Mouse (Mus musculus) CH12.LX (cell line): ENCODE measurements around the gene Fkbp15. TPM values are rescaled to one million over a fixed set of nuclear protein-coding genes. Genes with fewer than 3 reads are reported as not detected.

ENCODE experiments used
- DNase-seq: peaks from one replicate; pipeline ENCODE4 v3.0.0-alpha.2; 2013; ENCODE audit errors: extremely low read depth
- H3K27ac ChIP-seq: 2 replicates; pipeline ENCODE4 v1.5.1; 2012; ENCODE audit warnings: low read depth, mild to moderate bottlenecking, control low read depth, moderate library complexity; ENCODE audit not compliant: insufficient read depth
- H3K27me3 ChIP-seq: replicated peaks from 2 replicates; pipeline ENCODE3; 2012; ENCODE audit warnings: inconsistent platforms
- H3K36me3 ChIP-seq, 2 experiments: replicated peaks in 1 of 2; 2 replicates each; pipeline versions ENCODE3 to v1.6.1; 2012; ENCODE audit warnings: inconsistent platforms in 1 of 2, low read length in 1 of 2, mild to moderate bottlenecking in 1 of 2, mixed read lengths in 1 of 2, moderate library complexity in 1 of 2; ENCODE audit not compliant: control insufficient read depth in 1 of 2, insufficient read depth in 1 of 2
- H3K4me1 ChIP-seq, 2 experiments: 2 replicates each; pipeline ENCODE4 v1.6.1; 2012; ENCODE audit warnings: inconsistent platforms in 1 of 2, moderate library complexity in 1 of 2; ENCODE audit not compliant: insufficient read depth in 2 of 2, control insufficient read depth in 1 of 2
- H3K4me2 ChIP-seq: 2 replicates; pipeline ENCODE4 v1.6.1; 2012; ENCODE audit warnings: low read depth, mild to moderate bottlenecking, control low read depth; ENCODE audit not compliant: poor library complexity, insufficient read depth, severe bottlenecking
- H3K4me3 ChIP-seq, 3 experiments: fragments of 150-350 bp in 1 of 3; sonication (generic) in 1 of 3; replicated peaks in 1 of 3; 2 replicates each; pipeline versions ENCODE3 to v1.5.1; 2011 to 2012; ENCODE audit warnings: low read depth in 2 of 3, low read length in 2 of 3, mild to moderate bottlenecking in 2 of 3, moderate library complexity in 2 of 3, control low read depth in 1 of 3, improper control_type of control experiment in 1 of 3, inconsistent platforms in 1 of 3, mixed read lengths in 1 of 3; ENCODE audit not compliant: poor library complexity in 1 of 3
- H3K79me2 ChIP-seq: replicated peaks from 2 replicates; pipeline ENCODE4 v1.6.1; 2012; ENCODE audit warnings: mild to moderate bottlenecking, moderate library complexity; ENCODE audit not compliant: control insufficient read depth, poor library complexity, insufficient read depth, severe bottlenecking; ENCODE audit errors: extremely low read depth
- H3K9ac ChIP-seq: 2 replicates; pipeline ENCODE4 v1.6.1; 2012; ENCODE audit warnings: low read depth, mild to moderate bottlenecking, control low read depth, moderate library complexity; ENCODE audit not compliant: insufficient read depth
- H3K9me3 ChIP-seq: replicated peaks from 2 replicates; pipeline ENCODE3; 2012; ENCODE audit warnings: low read length, inconsistent platforms, mixed read lengths
- BHLHE40 ChIP-seq: IDR thresholded peaks from 2 replicates; pipeline ENCODE4 v1.6.1; 2011; ENCODE audit warnings: mild to moderate bottlenecking, low read depth, low read length, improper control_type of control experiment
- CTCF ChIP-seq, 2 experiments: IDR thresholded peaks in 1 of 2; conservative IDR thresholded peaks in 1 of 2; 2 replicates each; pipeline ENCODE4 v1.5.1; 2011 to 2012; ENCODE audit warnings: low read depth in 2 of 2, low read length in 2 of 2, improper control_type of control experiment in 1 of 2, inconsistent platforms in 1 of 2, mild to moderate bottlenecking in 1 of 2, moderate library complexity in 1 of 2
- HCFC1 ChIP-seq: IDR thresholded peaks from 2 replicates; pipeline ENCODE4 v1.6.1; 2012; ENCODE audit warnings: low read depth, mild to moderate bottlenecking, inconsistent platforms, low read length, improper control_type of control experiment
- JUN ChIP-seq: IDR thresholded peaks from 2 replicates; pipeline ENCODE4 v1.6.1; 2011; ENCODE audit warnings: low read depth, mild to moderate bottlenecking, low read length, improper control_type of control experiment, moderate library complexity; ENCODE audit not compliant: insufficient read depth
- MAX ChIP-seq: IDR thresholded peaks from 2 replicates; pipeline ENCODE4 v1.6.1; 2011; ENCODE audit warnings: low read length, improper control_type of control experiment
- MAZ ChIP-seq: IDR thresholded peaks from 2 replicates; pipeline ENCODE4 v1.6.1; 2012; ENCODE audit warnings: low read depth, mild to moderate bottlenecking, inconsistent platforms, low read length, improper control_type of control experiment, moderate library complexity
- MEF2A ChIP-seq: IDR thresholded peaks from 2 replicates; pipeline ENCODE4 v1.6.1; 2014; ENCODE audit warnings: low read depth, mild to moderate bottlenecking, inconsistent platforms, low read length, improper control_type of control experiment, borderline replicate concordance
- NELFE ChIP-seq: IDR thresholded peaks from 2 replicates; pipeline ENCODE4 v1.6.1; 2011; ENCODE audit warnings: low read depth, low read length, improper control_type of control experiment
- SIN3A ChIP-seq: IDR thresholded peaks from 2 replicates; pipeline ENCODE4 v1.6.1; 2012; ENCODE audit warnings: low read length, improper control_type of control experiment, inconsistent platforms
- SMC3 ChIP-seq: IDR thresholded peaks from 2 replicates; pipeline ENCODE4 v1.6.1; 2011; ENCODE audit warnings: low read depth, low read length, improper control_type of control experiment
- TCF12 ChIP-seq: IDR thresholded peaks from 2 replicates; pipeline ENCODE4 v1.6.1; 2014; ENCODE audit warnings: low read depth, mild to moderate bottlenecking, inconsistent platforms, low read length, improper control_type of control experiment
- UBTF ChIP-seq: IDR thresholded peaks from 2 replicates; pipeline ENCODE4 v1.6.1; 2012; ENCODE audit warnings: low read depth, mild to moderate bottlenecking, inconsistent platforms, low read length, improper control_type of control experiment, moderate library complexity
- USF1 ChIP-seq: IDR thresholded peaks from 2 replicates; pipeline ENCODE4 v1.6.1; 2014; ENCODE audit warnings: low read depth, mild to moderate bottlenecking, inconsistent platforms, low read length, improper control_type of control experiment
- USF2 ChIP-seq: conservative IDR thresholded peaks from 2 replicates; pipeline ENCODE4 v1.6.1; 2011; ENCODE audit warnings: low read depth, low read length, improper control_type of control experiment
- ZKSCAN1 ChIP-seq: IDR thresholded peaks from 2 replicates; pipeline ENCODE4 v1.6.1; 2012; ENCODE audit warnings: low read depth, inconsistent platforms, low read length, improper control_type of control experiment, borderline replicate concordance
- dilution Hi-C: fragments of 300-500 bp; cut with MboI; formaldehyde crosslinking; loops from 2 replicates; pipeline ENCODE4 v1.14.3; 2020; ENCODE audit warnings: low sequenced_read_pairs; ENCODE audit not compliant: extremely low pct_unique_long_range_greater_than_20kb, extremely low pct_ligation_motif_present
- in situ Hi-C: fragments of 300-500 bp; cut with MboI; formaldehyde crosslinking; loops from 3 replicates; pipeline ENCODE4 v1.14.3; 2019; ENCODE audit warnings: low sequenced_read_pairs, low pct_ligation_motif_present, low pct_unique_long_range_greater_than_20kb, mixed read lengths
- polyA plus RNA-seq: library from polyadenylated mRNA; unstranded; fragments of >175 nt; gene quantifications from 2 replicates; pipeline ENCODE4 v1.2.1, GENCODE M21; 2012; ENCODE audit warnings: low read depth; ENCODE audit not compliant: insufficient read length
- total RNA-seq, 2 experiments: library from RNA; depleted of rRNA; stranded (reverse); fragments of 300-350 nt in 1 of 2; fragments of >200 nt in 1 of 2; gene quantifications; 2 replicates each; pipeline ENCODE4 v1.2.3; 2012 to 2014

The Fkbp15 gene
- total and polyA plus RNA-seq, 3 experiments = 24.0 to 35.1 (median 30.4) TPM

GRCm38 (mm10) chr4:62407730-62408582 lies 47.6 kb upstream of the Fkbp15 start (continued):
- TF ChIP-seq SIN3A = peak; percentile 74; the same call in 1 of the 2 replicates
- no peak for TF ChIP-seq MAZ
- peak; percentile 21; the same call in 1 of the 2 replicates for TF ChIP-seq HCFC1
- TF ChIP-seq BHLHE40 = 0 out of 2 replicates have a peak, but pooled peaks have one; percentile 9
- TF ChIP-seq ZKSCAN1 = no peak
- TF ChIP-seq USF1 = no peak
- no peak for TF ChIP-seq UBTF
- no peak for TF ChIP-seq MEF2A
- TF ChIP-seq NELFE = 0 out of 2 replicates have a peak, but pooled peaks have one; percentile 22
- peak; percentile 55; the same call in 1 of the 2 replicates for TF ChIP-seq TCF12
- TF ChIP-seq, all 38 proteins: peak for 12

GRCm38 (mm10) chr4:62406133-62406532 lies 45.8 kb upstream of the Fkbp15 start:
- no peak overlapping the region for H3K9ac ChIP-seq

GRCm38 (mm10) chr4:62398956-62399355 lies 38.6 kb upstream of the Fkbp15 start:
- no peak overlapping the region for H3K27ac ChIP-seq
- no peak overlapping the region for H3K4me2 ChIP-seq
- DNase-seq = no peak
- no peak overlapping the region for H3K4me3 ChIP-seq
- H3K36me3 ChIP-seq = peaks cover 49 to 86% of the 10 kb centered on the region in 2 experiments
- in situ Hi-C loops (no loop called here), dilution Hi-C loops (no loop called here)
- H3K79me2 ChIP-seq = peaks cover 28% of the 10 kb centered on the region
- H3K4me1 ChIP-seq = peaks cover 0 to under 1% of the 10 kb centered on the region in 2 experiments; a peak in 1 of 4 replicates
- H3K27me3 ChIP-seq = no peaks in the 10 kb centered on the region
- no peak for TF ChIP-seq JUN
- TF ChIP-seq MAX = no peak
- no peak for TF ChIP-seq SMC3
- TF ChIP-seq BHLHE40 = no peak
- TF ChIP-seq, all 38 proteins: peak for 0
- Histone ChIP-seq H3K9me3 (no peaks in the 10 kb centered on the region), H3K9ac (no peak overlapping the region)

More at GRCm38 (mm10) chr4:62406133-62406532, 45.8 kb upstream of the Fkbp15 start:
- no peak overlapping the region for H3K4me2 ChIP-seq
- dilution Hi-C loops (no loop called here), in situ Hi-C loops (loop anchor here (10.0 kb wide), 1 partner anchor 99 kb away; the partner anchor contains the start of gene Hdhd3)
- TF ChIP-seq USF2 (no peak), CTCF (conservative IDR thresholded peaks at IDR 0.05 in 1 of 2, IDR thresholded peaks at IDR 0.05 in 1 of 2; ENCODE audit: low read depth in 2 of 2, low read length in 2 of 2) (no peak), HCFC1 (no peak)
- peaks cover 14 to 54% of the 10 kb centered on the region in 2 experiments for H3K36me3 ChIP-seq
- H3K4me3 ChIP-seq = no peak overlapping the region
- no peaks in the 10 kb centered on the region for H3K27me3 ChIP-seq
- H3K4me1 ChIP-seq = peaks cover 8 to 39% of the 10 kb centered on the region in 2 experiments
- DNase-seq = no peak
- no peaks in the 10 kb centered on the region for H3K9me3 ChIP-seq
- no peak overlapping the region for H3K27ac ChIP-seq
- peaks cover 67% of the 10 kb centered on the region for H3K79me2 ChIP-seq
